In genomic region chr5:134674977-134675376, GRCm38 (mm10) we compare ENCODE assay signal across 14 mouse cellular contexts. TPM values are rescaled to one million over a fixed set of nuclear protein-coding genes. Genes with fewer than 3 reads are reported as not detected.
DNase-seq lines count a peak whose midpoint lies in the region; ATAC-seq lines count a peak whose summit lies in the region.
"Had no signal": no experiment of that assay in that cellular context is flagged by ENCODE, and none has a peak within 500 bp of the region (broad histone marks: within the 10 kb centered on the region; RNA-seq: fewer than 3 reads in every experiment).

No protein-coding gene starts in this region.

- no peak for ATAC-seq in heart, embryonic 16.5 days (replicated peaks; ENCODE audit: extremely low read depth, insufficient read depth, low FRiP score)
- ATAC-seq in embryonic facial prominence, embryonic 13.5 days (ENCODE audit: insufficient number of reproducible peaks, insufficient read depth, low FRiP score, low TSS enrichment, low read depth) = no peak
- no peak for ATAC-seq in hindbrain, embryonic 11.5 days (ENCODE audit: low FRiP score)
- no peak for ATAC-seq in midbrain, embryonic 14.5 days (ENCODE audit: low FRiP score, low TSS enrichment)

- H3K36me3 ChIP-seq in heart, embryonic 16.5 days (ENCODE audit: control insufficient read depth, insufficient read depth) = peaks cover 5% of the 10 kb centered on the region; the same call in 1 of the 2 replicates
- peaks cover 31% of the 10 kb centered on the region for H3K36me3 ChIP-seq in embryonic facial prominence, embryonic 13.5 days
- no peaks in the 10 kb centered on the region for H3K36me3 ChIP-seq in hindbrain, embryonic 11.5 days (ENCODE audit: control insufficient read depth, insufficient read depth, low read length)
- peaks cover 38% of the 10 kb centered on the region for H3K36me3 ChIP-seq in midbrain, embryonic 14.5 days (ENCODE audit: control insufficient read depth, insufficient read depth, low read length)

- 50% methylated on average over 5 of the region's 5 CpGs for WGBS in heart, embryonic 16.5 days
- 70% methylated on average over 5 of the region's 5 CpGs for WGBS in embryonic facial prominence, embryonic 13.5 days
- 63% methylated on average over 5 of the region's 5 CpGs for WGBS in hindbrain, embryonic 11.5 days
- WGBS in midbrain, embryonic 14.5 days = 78% methylated on average over 5 of the region's 5 CpGs

- peaks cover 24% of the 10 kb centered on the region for H3K4me1 ChIP-seq in heart, embryonic 16.5 days (ENCODE audit: control insufficient read depth, insufficient read depth, low read length)
- H3K4me1 ChIP-seq in embryonic facial prominence, embryonic 13.5 days = peaks cover 35% of the 10 kb centered on the region
- H3K4me1 ChIP-seq in hindbrain, embryonic 11.5 days (replicated peaks; ENCODE audit: control insufficient read depth, insufficient read depth, low read length) = peaks cover 18% of the 10 kb centered on the region
- H3K4me1 ChIP-seq in midbrain, embryonic 14.5 days (ENCODE audit: control insufficient read depth, insufficient read depth, low read length) = peaks cover 20% of the 10 kb centered on the region

- H3K9me3 ChIP-seq in heart, embryonic 16.5 days (replicated peaks; ENCODE audit: control insufficient read depth, low read length) = no peaks in the 10 kb centered on the region
- H3K9me3 ChIP-seq in embryonic facial prominence, embryonic 13.5 days = no peaks in the 10 kb centered on the region
- H3K9me3 ChIP-seq in hindbrain, embryonic 11.5 days (ENCODE audit: control insufficient read depth, low read length) = no peaks in the 10 kb centered on the region
- no peaks in the 10 kb centered on the region for H3K9me3 ChIP-seq in midbrain, embryonic 14.5 days (ENCODE audit: control insufficient read depth, low read length)
- H3K9me3 ChIP-seq: limb, embryonic 13.5 days; lung, embryonic 15.5 days had no signal

- H3K9ac ChIP-seq in heart, embryonic 16.5 days (ENCODE audit: low read length) = peak overlapping the region; percentile 22; the same call in 1 of the 2 replicates
- peak overlapping the region; percentile 59; the same call in 1 of the 2 replicates for H3K9ac ChIP-seq in embryonic facial prominence, embryonic 13.5 days
- H3K9ac ChIP-seq in hindbrain, embryonic 11.5 days (ENCODE audit: low read depth, low read length) = peak overlapping the region; percentile 23; the same call in 1 of the 2 replicates
- peak overlapping the region; percentile 12; the same call in 1 of the 2 replicates for H3K9ac ChIP-seq in midbrain, embryonic 14.5 days (replicated peaks; ENCODE audit: low read length)

- no peaks in the 10 kb centered on the region for H3K27me3 ChIP-seq in heart, embryonic 16.5 days (ENCODE audit: control insufficient read depth, insufficient read depth, low read length)
- no peaks in the 10 kb centered on the region for H3K27me3 ChIP-seq in embryonic facial prominence, embryonic 13.5 days
- no peaks in the 10 kb centered on the region for H3K27me3 ChIP-seq in hindbrain, embryonic 11.5 days (ENCODE audit: control insufficient read depth, insufficient read depth, low read length)
- H3K27me3 ChIP-seq in midbrain, embryonic 14.5 days (ENCODE audit: control insufficient read depth, insufficient read depth, low read length) = no peaks in the 10 kb centered on the region
- H3K27me3 ChIP-seq: limb, embryonic 13.5 days; lung, embryonic 15.5 days had no signal

- no peak for DNase-seq in heart, postnatal 4 days
- no peak for DNase-seq in hindbrain, embryonic 11.5 days (ENCODE audit: low spot score)
- no peak for DNase-seq in midbrain, embryonic 14.5 days
- DNase-seq in left cerebral cortex, adult 9 months (ENCODE audit: low spot score in 2 of 2) = no peak
- no peak for DNase-seq in adrenal gland, postnatal 36 days
- DNase-seq in adrenal gland, postnatal 14 days = no peak
- DNase-seq: gastrocnemius, postnatal 10 days; kidney, postnatal 25 days; right cerebral cortex, postnatal 14 days had no signal

- H3K4me2 ChIP-seq in heart, embryonic 16.5 days (ENCODE audit: low read depth, low read length) = no peak overlapping the region
- H3K4me2 ChIP-seq in embryonic facial prominence, embryonic 13.5 days = no peak overlapping the region
- H3K4me2 ChIP-seq in hindbrain, embryonic 11.5 days (replicated peaks; ENCODE audit: low read depth, low read length) = no peak overlapping the region
- no peak overlapping the region for H3K4me2 ChIP-seq in midbrain, embryonic 14.5 days (ENCODE audit: low read length)

- no peak overlapping the region for H3K4me3 ChIP-seq in heart, embryonic 16.5 days (ENCODE audit: low read length)
- no peak overlapping the region for H3K4me3 ChIP-seq in embryonic facial prominence, embryonic 13.5 days
- no peak overlapping the region for H3K4me3 ChIP-seq in hindbrain, embryonic 11.5 days (ENCODE audit: low read depth, low read length)
- no peak overlapping the region for H3K4me3 ChIP-seq in midbrain, embryonic 14.5 days (replicated peaks; ENCODE audit: low read depth, low read length)
- H3K4me3 ChIP-seq: erythroblast, embryonic 14.5 days; limb, embryonic 13.5 days had no signal

- H3K27ac ChIP-seq in heart, embryonic 16.5 days (ENCODE audit: low read length) = peak overlapping the region; percentile 85; the same call in 1 of the 2 replicates
- H3K27ac ChIP-seq in embryonic facial prominence, embryonic 13.5 days = peak overlapping the region; percentile 78
- peak overlapping the region; percentile 83; the same call in 1 of the 2 replicates for H3K27ac ChIP-seq in hindbrain, embryonic 11.5 days (ENCODE audit: low read depth, low read length)
- 0 out of 2 replicates have a peak overlapping the region, but pooled peaks have one; percentile 88 for H3K27ac ChIP-seq in midbrain, embryonic 14.5 days (replicated peaks; ENCODE audit: low read depth, low read length)

RNA-seq across cellular contexts. Expression of gene Limk1, which starts 13.4 kb away (rescaled TPM):
- polyA plus RNA-seq in heart, embryonic 16.5 days (2015; fragmentation: Nextera tagmentation; extraction: Ambion mirVana) = 4.6 and 5.1 TPM in 2 replicates
- 10 to 100 TPM; 13.5 to 14.9 TPM for total RNA-seq in heart, postnatal 4 days (2021)
- 11.6 and 11.9 TPM in 2 replicates for polyA plus RNA-seq in embryonic facial prominence, embryonic 13.5 days (2015; fragmentation: Nextera tagmentation; extraction: Ambion mirVana)
- 12.4 and 14.7 TPM in 2 replicates for polyA plus RNA-seq in hindbrain, embryonic 11.5 days (2014; fragmentation: Nextera tagmentation; extraction: Ambion mirVana)
- polyA plus RNA-seq in midbrain, embryonic 14.5 days (2014; fragmentation: Nextera tagmentation; extraction: Ambion mirVana) = 22.3 and 39.4 TPM in 2 replicates
- 10 to 100 TPM; 19.5 to 22.6 TPM for total RNA-seq in adrenal gland, postnatal 36 days (2021)
- total RNA-seq in adrenal gland, postnatal 14 days (2021) = 17.9 and 23.7 TPM in 2 replicates

RNA-seq across cellular contexts. Expression of gene Eif4h, which starts 35.7 kb away (rescaled TPM):
- 347 and 358 TPM in 2 replicates for polyA plus RNA-seq in heart, embryonic 16.5 days (2015; fragmentation: Nextera tagmentation; extraction: Ambion mirVana)
- 100 to 1,000 TPM; 250 to 262 TPM for total RNA-seq in heart, postnatal 4 days (2021)
- 471 and 483 TPM in 2 replicates for polyA plus RNA-seq in embryonic facial prominence, embryonic 13.5 days (2015; fragmentation: Nextera tagmentation; extraction: Ambion mirVana)
- 434 and 445 TPM in 2 replicates for polyA plus RNA-seq in hindbrain, embryonic 11.5 days (2014; fragmentation: Nextera tagmentation; extraction: Ambion mirVana)
- polyA plus RNA-seq in midbrain, embryonic 14.5 days (2014; fragmentation: Nextera tagmentation; extraction: Ambion mirVana) = 357 and 372 TPM in 2 replicates
- total RNA-seq in adrenal gland, postnatal 36 days (2021) = 100 to 1,000 TPM; 288 to 289 TPM
- 277 and 309 TPM in 2 replicates for total RNA-seq in adrenal gland, postnatal 14 days (2021)
